Mouse (Mus musculus): Measurements from ENCODE around the gene Ube2e3. TPM values are rescaled to one million over a fixed set of nuclear protein-coding genes. Genes with fewer than 3 reads are reported as not detected.

The Ube2e3 gene
- polyA plus RNA-seq, 1 experiment from 2014 or later, result 247 TPM

GRCm38 (mm10) chr2:78961023-78961422 lies 93.1 kb downstream of the Ube2e3 start:
- ATAC-seq, result peak; percentile 77; the same call in 1 of the 2 replicates
- H3K9ac ChIP-seq (ENCODE audit: low read depth, low read length), result no peak overlapping the region
- WGBS, result 31% methylated on average over 7 of the region's 7 CpGs
- H3K36me3 ChIP-seq (ENCODE audit: control insufficient read depth, insufficient read depth, low read length), result no peaks in the 10 kb centered on the region
- H3K4me1 ChIP-seq (ENCODE audit: control insufficient read depth, insufficient read depth, low read depth, low read length), result peaks cover 4% of the 10 kb centered on the region
- H3K27me3 ChIP-seq (replicated peaks; ENCODE audit: control insufficient read depth, insufficient read depth, low read length), result no peaks in the 10 kb centered on the region
- H3K9me3 ChIP-seq (ENCODE audit: control insufficient read depth, low read length), result no peaks in the 10 kb centered on the region
- no peak overlapping the region for H3K4me3 ChIP-seq (ENCODE audit: low read length)
- no peak overlapping the region for H3K4me2 ChIP-seq (ENCODE audit: low read length)
- no peak overlapping the region for H3K27ac ChIP-seq (ENCODE audit: low read depth, low read length)

GRCm38 (mm10) chr2:78961580-78961979 lies 93.7 kb downstream of the Ube2e3 start:
- H3K36me3 ChIP-seq (ENCODE audit: control insufficient read depth, insufficient read depth, low read length), result no peaks in the 10 kb centered on the region
- H3K9ac ChIP-seq (ENCODE audit: low read depth, low read length), result no peak overlapping the region
- no peaks in the 10 kb centered on the region for H3K27me3 ChIP-seq (replicated peaks; ENCODE audit: control insufficient read depth, insufficient read depth, low read length)
- no peak overlapping the region for H3K27ac ChIP-seq (ENCODE audit: low read depth, low read length)
- ATAC-seq, result no peak
- no peak overlapping the region for H3K4me3 ChIP-seq (ENCODE audit: low read length)
- WGBS, result 19% methylated on average over 7 of the region's 7 CpGs
- H3K4me1 ChIP-seq (ENCODE audit: control insufficient read depth, insufficient read depth, low read depth, low read length), result peaks cover 4% of the 10 kb centered on the region
- H3K9me3 ChIP-seq (ENCODE audit: control insufficient read depth, low read length), result no peaks in the 10 kb centered on the region
- no peak overlapping the region for H3K4me2 ChIP-seq (ENCODE audit: low read length)

GRCm38 (mm10) chr2:78964995-78965394 lies 97.1 kb downstream of the Ube2e3 start:
- H3K4me1 ChIP-seq (ENCODE audit: control insufficient read depth, insufficient read depth, low read depth, low read length), result peaks cover 4% of the 10 kb centered on the region
- no peak overlapping the region for H3K4me2 ChIP-seq (ENCODE audit: low read length)
- no peaks in the 10 kb centered on the region for H3K9me3 ChIP-seq (ENCODE audit: control insufficient read depth, low read length)
- H3K36me3 ChIP-seq (ENCODE audit: control insufficient read depth, insufficient read depth, low read length), result no peaks in the 10 kb centered on the region
- H3K27me3 ChIP-seq (replicated peaks; ENCODE audit: control insufficient read depth, insufficient read depth, low read length), result no peaks in the 10 kb centered on the region
- WGBS, result 91% methylated on average over 2 of the region's 2 CpGs
- no peak overlapping the region for H3K9ac ChIP-seq (ENCODE audit: low read depth, low read length)
- H3K27ac ChIP-seq (ENCODE audit: low read depth, low read length), result no peak overlapping the region
- no peak for ATAC-seq
- no peak overlapping the region for H3K4me3 ChIP-seq (ENCODE audit: low read length)

GRCm38 (mm10) chr2:78965396-78965795 lies 97.5 kb downstream of the Ube2e3 start:
- Histone ChIP-seq H3K36me3 (ENCODE audit: control insufficient read depth, insufficient read depth, low read length) (no peaks in the 10 kb centered on the region), H3K4me1 (ENCODE audit: control insufficient read depth, insufficient read depth, low read depth, low read length) (peaks cover 4% of the 10 kb centered on the region), H3K9me3 (ENCODE audit: control insufficient read depth, low read length) (no peaks in the 10 kb centered on the region), H3K27me3 (replicated peaks; ENCODE audit: control insufficient read depth, insufficient read depth, low read length) (no peaks in the 10 kb centered on the region), H3K4me2 (ENCODE audit: low read length) (no peak overlapping the region), H3K4me3 (ENCODE audit: low read length) (no peak overlapping the region), H3K27ac (ENCODE audit: low read depth, low read length) (no peak overlapping the region), H3K9ac (ENCODE audit: low read depth, low read length) (no peak overlapping the region)
- WGBS, result 71% methylated on average over 6 of the region's 6 CpGs
- ATAC-seq, result no peak

GRCm38 (mm10) chr2:78970088-78970487 lies 102.2 kb downstream of the Ube2e3 start:
- H3K4me1 ChIP-seq (ENCODE audit: control insufficient read depth, insufficient read depth, low read depth, low read length), result no peaks in the 10 kb centered on the region
- no peaks in the 10 kb centered on the region for H3K36me3 ChIP-seq (ENCODE audit: control insufficient read depth, insufficient read depth, low read length)
- H3K9ac ChIP-seq (ENCODE audit: low read depth, low read length), result no peak overlapping the region
- H3K27me3 ChIP-seq (replicated peaks; ENCODE audit: control insufficient read depth, insufficient read depth, low read length), result no peaks in the 10 kb centered on the region
- no peak overlapping the region for H3K4me2 ChIP-seq (ENCODE audit: low read length)
- H3K4me3 ChIP-seq (ENCODE audit: low read length), result no peak overlapping the region
- 58% methylated on average over 6 of the region's 6 CpGs for WGBS
- no peaks in the 10 kb centered on the region for H3K9me3 ChIP-seq (ENCODE audit: control insufficient read depth, low read length)
- peak; percentile 88; the same call in 1 of the 2 replicates for ATAC-seq
- H3K27ac ChIP-seq (ENCODE audit: low read depth, low read length), result no peak overlapping the region

Data from hindbrain, embryonic 16.5 days (tissue).